Mouse (Mus musculus) left cerebral cortex, adult 18-20 months (tissue): ENCODE measurements around the gene Gm21885. TPM values are rescaled to one million over a fixed set of nuclear protein-coding genes. Genes with fewer than 3 reads are reported as not detected.
"Not testable (repeated sequence)": the region's sequence is repeated elsewhere in the genome, so short reads cannot be mapped to it uniquely, and the experiment has no call there.

Experiments used
- DNase-seq, 2 experiments: peaks; one replicate each; pipeline ENCODE4 v3.0.0; 2021 to 2022; ENCODE audit warnings: low spot score in 2 of 2, mixed read lengths in 1 of 2
- total RNA-seq, 2 experiments: library from RNA; stranded (reverse); gene quantifications; 2 replicates each; pipeline ENCODE4 v1.2.3; 2021

Gm21885 gene
- total RNA-seq, 2 experiments from 2014 or later: not detected

- not testable (repeated sequence) for DNase-seq
Measured at GRCm38 (mm10) chr11:94266155-94266554, 15.5 kb upstream of the Gm21885 start.

GRCm38 (mm10) chr11:94268761-94269160 is 12.9 kb upstream of the Gm21885 start:
- no peak for DNase-seq

DNA sequence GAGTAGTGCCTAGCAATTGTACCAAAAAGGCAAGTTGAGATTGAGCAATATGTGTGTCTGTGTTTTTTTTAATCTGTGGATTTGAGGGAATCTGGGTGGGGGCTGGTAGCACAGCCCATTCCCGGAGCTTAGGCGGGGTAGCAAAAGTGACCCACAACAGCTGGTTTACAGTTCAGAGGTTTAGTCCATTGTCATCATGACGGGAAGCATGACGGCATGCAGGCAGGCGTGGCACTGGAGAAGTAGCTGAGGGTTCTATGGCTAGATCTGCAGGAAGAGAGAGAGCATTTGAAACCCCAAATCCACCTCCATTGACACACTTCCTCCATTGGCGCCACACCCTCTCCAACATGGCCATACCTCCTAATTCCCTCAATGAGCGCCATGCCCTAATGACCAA is 11.8 kb upstream of the Gm21885 start:
- no peak for DNase-seq

DNA sequence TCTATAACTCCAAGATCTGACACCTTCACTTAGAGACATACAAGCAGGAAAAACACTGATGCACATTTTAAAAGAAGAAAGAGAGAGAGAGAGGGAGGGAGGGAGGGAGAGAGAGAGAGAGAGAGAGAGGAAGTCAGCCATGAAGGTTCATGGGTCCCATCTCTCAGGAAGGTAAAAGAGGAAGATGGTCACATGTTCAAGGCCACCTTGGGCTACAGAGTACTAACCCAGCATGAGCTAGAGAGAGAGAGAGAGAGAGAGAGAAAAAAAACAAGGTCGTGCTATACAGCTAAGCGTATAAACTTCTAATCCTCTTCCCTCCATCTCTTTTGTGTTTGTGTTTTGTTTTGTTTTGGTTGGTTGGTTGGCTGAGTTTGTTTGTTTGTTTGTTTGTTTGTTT is 10.7 kb upstream of the Gm21885 start:
- DNase-seq: no peak

DNA sequence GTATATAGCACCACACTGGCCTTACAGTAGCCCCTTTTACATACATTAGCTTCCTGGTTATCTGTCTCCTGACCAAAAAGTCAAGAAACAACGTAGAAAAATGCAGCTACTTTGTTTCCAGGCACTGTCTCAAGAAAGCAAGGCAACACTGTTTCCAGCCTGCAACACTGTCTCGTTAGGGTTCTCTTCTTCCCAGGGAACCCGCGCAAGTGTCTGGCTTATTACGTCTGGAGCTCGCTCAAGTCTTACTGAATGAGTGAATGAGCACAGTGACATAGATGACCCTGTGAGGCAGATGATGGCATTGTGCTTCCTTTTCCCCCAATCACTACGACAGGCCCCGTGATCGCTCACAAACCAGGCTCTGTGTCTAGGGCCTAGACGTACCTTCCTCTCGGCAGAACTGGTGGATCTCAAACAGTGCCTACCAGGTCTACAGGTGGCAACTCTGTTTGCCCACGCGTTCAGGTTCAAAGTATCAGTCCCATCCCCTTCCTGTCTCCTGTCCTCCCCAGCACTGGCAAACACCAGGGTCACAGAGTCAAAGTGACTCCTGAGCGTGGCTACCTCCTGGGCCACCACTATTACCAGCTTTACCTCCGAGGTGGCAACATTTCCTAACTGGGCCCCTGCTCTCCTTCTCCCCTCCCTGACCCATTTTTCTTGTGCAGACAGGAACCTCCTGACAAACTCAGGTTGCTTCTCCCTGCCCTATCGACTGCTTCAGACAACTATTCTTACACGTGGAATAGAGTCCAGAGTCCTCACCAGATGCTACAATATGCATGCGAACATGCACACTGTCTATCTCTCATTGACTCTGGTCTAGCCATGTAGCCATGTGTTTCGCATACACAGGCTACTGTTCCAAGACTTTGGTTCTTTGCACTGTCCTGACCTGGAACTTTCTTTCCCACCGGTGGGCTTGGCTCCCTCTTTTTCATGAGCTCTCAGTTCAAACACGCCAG is 8.4 kb upstream of the Gm21885 start:
- DNase-seq: no peak

GRCm38 (mm10) chr11:94274206-94274867 is 7.3 kb upstream of the Gm21885 start:
- no peak for DNase-seq

- DNase-seq: no peak
Measured at GRCm38 (mm10) chr11:94275226-94275625, 6.4 kb upstream of the Gm21885 start.

DNA sequence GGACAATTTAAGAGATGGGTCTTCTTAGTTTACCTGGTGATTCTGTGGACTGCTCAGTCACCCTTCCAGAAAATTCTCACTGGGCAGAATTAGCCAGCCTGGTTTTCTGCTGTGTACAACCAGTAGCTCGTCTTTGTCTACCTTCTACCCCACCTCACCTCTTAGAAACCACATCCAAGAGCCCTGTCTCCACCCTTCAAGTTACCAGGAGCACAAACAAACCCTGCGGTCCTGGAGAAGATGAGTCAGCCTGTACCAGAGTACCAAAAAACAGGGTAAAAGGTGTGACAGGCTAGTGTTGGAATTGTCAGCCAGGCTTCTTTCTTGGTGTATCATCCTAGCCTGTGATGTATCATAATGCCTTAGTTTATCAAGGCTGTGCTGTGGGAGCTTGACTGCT is 6.0 kb upstream of the Gm21885 start:
- no peak for DNase-seq

- peak; percentile 94 to 95 for DNase-seq
Measured at GRCm38 (mm10) chr11:94276869-94277337, 4.8 kb upstream of the Gm21885 start.

DNA sequence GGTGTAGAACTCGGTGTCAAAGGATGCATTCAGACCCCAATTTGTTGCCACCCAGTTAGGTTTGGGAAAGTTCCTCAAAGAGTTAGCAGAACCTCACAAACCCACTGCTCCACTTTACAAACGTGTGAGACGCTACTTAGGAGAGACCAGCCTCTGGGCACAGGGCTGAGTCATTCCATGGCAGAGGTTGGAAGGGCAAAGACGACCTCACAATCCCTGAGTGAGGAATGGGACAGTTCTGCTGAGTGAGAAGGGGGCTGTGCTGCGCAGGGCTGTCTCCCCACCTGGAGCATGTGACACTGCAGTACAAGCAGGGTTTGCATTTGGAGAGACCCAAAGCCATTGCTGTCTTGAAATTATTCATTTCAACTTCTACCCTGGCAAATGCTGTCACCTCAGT is 618 bp downstream of the Gm21885 start:
- no peak for DNase-seq

DNA sequence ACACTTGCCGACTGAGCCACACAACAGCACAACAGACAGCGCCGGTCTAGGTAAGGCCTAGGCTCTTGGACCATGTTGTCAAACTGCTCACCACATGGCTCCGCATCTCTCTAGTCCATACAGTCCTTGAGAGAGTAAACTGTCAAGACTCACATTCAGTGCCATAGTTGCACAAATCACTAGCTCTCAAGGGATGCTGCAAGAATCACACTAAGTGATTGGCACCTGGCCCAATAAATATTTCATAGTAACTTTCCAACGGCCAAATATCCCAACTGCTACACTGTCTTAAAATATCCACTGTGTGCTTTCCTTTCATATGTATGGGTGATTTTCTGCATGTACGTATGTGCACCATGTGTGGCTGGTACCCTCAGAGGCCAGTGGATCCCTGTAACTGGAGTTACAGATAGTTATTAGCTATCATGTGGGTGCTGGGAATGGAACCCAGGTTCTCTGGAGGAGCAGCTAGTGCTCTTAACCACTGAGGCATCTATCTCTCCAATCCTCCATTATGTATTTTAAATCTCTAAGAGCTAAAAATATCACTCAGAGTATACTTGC is 1.9 kb downstream of the Gm21885 start:
- DNase-seq: no peak

- no peak for DNase-seq
Measured at GRCm38 (mm10) chr11:94285886-94286574, 4.4 kb downstream of the Gm21885 start.

DNA sequence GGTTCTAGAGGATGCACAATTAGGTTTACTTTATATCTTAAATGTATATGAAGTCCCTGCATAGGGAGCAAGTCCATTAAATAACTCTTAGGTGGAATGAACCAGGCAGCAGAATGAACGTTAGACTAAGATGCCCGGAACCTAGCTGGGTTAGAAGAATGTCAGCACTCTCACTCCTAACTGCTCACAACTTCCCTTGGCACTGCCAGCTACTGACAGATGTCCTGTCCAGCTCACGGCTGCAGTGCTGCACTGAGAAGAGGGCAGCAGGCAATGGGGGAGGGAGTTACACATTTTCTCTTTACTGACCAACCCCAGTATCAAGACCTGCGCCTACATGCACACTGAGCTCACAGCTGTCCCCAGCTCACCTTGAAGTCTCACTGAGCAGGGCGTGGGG is 5.4 kb downstream of the Gm21885 start:
- no peak for DNase-seq

- DNase-seq: no peak
Measured at GRCm38 (mm10) chr11:94290062-94290740, 8.5 kb downstream of the Gm21885 start.

DNA sequence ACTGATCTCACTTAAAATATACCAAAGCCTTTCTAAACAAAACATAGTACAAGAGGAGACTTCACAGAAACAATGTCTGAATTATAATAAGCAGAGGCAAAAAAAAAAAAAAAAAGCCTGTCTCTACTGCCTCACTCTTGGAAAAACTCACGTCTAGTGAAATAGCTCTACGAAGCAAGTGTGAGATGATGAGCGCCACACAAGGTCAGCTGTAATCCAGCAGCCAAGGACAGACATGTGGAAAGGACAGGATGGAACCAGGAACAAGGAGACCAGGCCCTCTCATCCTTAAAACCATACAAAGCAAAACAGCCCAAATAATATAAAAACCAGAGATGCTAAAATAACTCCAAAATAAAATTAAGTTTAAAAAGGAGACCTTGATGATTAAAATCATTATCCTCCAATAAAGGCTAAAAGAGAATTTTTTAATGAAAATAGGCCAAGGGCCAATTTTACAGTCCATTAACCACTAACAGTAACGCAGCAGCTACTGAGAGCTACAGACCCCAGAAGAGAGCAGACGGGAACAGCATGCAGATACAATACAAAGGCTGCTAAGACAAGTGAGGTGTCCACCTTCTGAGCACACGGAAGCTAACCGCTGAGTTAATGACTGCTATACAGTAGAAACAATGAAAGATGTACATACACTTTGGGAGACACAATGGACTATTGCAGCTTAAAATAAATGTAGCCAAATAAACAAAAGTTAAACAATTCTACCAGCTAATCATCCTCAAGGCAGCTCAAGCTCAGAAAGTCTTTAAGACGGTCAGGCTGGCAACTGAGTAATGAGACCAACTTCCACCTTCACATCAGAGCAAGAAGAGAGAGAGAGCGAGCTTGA is 13.5 kb downstream of the Gm21885 start:
- no peak for DNase-seq

DNA sequence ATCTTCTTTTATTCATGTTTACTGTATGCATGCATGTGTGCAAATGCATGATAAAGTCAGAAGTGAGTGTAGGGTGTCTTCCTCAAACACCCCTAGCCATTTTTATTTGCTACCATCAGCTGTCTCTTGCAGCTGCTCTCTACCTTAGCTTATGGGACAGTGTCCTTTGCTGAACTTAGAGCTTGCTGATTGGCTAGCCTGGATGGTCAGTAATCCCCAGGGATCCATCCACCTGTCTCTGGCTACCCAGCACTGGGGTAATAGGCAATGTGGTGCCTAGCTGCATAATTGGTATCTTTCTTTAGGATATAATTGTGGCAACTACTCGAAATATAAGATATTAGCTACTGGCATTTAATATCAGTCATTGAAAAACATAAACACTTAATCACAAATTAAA is 31.1 kb downstream of the Gm21885 start:
- no peak for DNase-seq

DNA sequence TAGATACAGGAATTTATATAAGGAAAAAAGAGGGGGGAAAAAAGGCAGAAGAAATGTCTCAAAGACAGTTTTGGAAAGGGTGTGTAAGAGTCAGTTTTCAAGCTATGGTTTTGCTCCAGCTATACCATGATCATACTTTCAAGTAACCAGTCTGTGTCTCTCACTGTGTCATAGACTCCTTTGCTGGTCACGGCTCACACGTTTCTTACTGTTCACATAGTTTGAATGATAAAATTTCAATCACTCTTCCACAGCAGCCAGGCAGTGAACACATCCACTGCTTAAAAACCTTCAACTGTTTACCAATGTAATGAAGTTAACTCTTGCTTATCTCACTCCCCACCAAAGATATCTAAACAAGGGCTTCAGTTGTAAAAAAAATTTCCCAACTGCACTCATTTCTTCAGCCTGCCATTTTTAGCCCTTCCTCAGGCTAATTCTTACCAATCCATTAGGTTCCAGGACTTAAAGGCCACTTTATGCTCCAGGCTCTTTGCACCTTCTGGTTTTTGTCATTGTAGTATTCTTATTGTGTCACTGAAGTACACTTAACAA is 32.5 kb downstream of the Gm21885 start:
- no peak for DNase-seq

DNA sequence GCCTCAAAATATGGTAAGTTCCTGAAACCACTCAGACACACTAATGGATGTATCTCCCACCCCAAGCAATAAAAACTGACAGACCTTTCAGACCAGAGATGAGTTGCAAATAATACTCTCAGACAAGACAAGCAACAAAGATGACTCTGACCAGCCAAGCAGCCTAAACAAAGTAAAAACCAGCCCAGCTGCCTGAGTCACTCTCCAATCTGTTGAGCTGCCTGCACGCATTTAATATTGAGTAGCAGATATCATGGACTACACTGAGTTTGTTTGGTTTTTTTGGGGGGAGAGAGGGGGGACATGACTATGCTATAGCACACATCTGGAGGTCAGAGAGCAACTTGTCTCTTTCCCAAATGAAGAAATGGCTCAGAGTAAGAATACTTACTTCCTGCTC is 33.6 kb downstream of the Gm21885 start:
- DNase-seq: no peak

DNA sequence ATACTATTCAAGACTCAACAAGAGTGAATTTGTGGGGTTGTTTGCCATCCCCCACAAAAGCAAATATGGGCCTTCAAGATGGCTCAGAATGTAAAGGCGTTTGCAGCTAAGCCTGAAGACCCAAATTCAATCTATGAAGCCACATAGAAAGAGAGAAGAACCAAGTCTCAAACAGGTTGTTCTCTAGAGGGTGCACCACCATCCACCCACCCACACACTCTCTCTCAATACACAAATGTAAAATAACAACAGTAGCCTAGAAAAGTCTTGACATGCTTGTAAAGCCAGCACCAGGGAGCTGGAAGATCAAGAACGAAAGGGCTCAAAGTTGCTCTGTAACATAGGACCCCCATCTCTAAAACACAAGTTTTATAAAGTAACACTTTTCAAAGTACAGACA is 34.9 kb downstream of the Gm21885 start:
- DNase-seq: no peak

DNA sequence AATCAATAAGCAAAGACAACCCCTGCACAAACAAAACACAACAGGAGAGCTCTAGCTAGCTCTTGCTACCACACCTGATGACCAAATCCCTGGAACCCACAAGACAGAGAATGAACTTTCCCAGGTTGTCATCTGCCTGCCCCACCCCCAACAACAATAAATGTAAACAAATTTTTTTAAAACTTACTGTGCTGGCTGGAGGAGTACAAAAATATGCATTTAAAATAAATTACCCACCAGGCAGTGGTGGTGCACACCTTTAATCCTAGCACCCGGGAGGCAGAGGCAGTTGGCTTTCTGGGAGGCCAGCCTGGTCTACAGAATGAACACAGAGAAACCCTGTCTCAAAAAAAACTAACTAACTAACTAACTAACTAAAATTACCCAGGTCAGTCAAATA is 35.3 kb downstream of the Gm21885 start:
- no peak for DNase-seq
